Mouse (Mus musculus): Measurements from ENCODE around the gene Chrng.

Gene Chrng

DNA sequence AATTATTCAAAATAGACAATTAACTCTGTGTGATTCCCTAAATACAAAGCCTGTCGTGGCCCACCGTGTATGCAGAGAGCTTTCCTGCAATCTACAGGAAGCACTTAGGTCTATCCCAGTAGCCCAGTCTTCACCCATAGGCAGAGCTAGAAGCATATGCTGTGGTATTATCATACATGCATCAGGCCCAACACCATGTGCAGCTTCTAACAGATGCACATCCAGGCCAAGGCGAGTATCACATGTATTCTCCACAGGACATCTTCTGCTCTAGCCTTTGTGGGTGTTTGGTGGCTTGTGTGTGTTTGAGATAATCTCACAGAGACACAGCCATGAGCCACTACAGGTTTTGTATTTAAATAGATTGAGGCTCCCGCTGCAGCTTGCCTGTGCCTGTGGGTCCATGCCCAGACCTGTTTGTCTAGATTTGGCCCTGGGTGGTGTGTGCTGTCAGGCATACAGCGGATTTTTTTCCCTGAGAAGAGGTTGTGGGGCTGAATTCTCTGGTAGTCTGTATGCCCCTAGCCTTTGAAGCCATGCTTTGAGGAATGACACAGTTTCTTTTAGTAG is 47.7 kb downstream of the Chrng start:
- DNase-seq (ENCODE audit: low read depth, low spot score): no peak

- DNase-seq (ENCODE audit: low read depth, low spot score): no peak
Observed at GRCm38 (mm10) chr1:87255173-87255572, 50.7 kb downstream of the Chrng start.

DNA sequence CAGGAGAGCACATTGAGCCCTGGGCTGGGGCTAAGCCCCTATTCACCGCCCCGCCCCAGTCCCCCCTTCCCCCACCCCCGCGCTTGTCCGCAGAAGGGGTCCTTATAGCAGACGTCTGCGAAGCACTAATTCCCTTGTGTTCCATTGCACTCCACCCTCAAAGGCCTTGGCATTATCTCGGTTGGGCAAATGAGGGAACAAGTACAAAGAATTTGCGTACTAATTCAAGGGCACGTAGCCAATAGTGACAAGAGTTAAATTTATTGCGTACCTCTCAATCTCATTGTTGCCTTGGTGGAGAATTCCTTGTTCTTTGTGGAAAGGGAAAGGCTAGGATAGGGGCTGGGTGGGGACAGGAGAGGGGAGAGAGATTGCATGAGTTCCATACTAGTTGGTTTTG is 53.2 kb downstream of the Chrng start:
- DNase-seq (ENCODE audit: low read depth, low spot score): no peak

DNA sequence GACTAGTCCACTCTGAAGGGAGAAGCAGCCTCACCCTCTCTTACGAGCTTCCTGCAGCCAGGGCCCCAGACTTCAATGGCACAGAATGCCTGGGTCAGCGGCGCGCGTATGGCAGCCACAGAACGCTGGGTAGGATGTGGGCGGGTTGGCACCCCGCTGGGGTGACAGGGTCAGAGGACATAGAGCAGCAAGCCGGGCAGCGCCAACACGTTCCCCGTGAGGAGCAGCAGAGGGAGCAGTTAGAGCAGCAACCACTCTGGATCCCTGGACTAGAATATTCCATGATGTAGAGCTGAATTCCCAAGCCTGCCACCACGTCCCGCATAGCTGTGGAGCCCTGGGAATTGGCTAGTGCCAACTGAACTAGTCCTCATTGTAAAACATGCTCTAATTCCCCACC is 54.0 kb downstream of the Chrng start:
- no peak for DNase-seq (ENCODE audit: low read depth, low spot score)

DNA sequence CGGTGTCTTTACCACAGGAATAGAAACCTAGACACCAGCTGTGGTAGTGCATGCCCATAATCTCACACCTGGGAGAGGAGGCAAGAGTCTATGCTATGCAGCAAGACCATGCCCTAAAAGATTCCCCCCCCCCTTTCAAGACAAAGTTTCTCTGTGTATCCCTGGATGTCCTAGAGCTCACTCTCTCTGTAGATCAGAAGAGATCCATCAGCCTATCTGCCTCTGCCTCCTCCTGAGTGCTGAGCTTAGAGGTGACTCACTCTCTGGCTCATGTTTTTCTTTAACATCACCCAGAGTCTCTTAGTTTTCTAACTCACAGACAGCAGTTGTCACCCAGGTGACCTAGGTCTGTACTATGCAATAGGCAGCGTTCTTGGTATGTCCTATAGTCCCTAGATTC is 54.9 kb downstream of the Chrng start:
- no peak for DNase-seq (ENCODE audit: low read depth, low spot score)
